Mouse (Mus musculus): ENCODE results near the gene Pi4kb.

The Pi4kb gene

DNA sequence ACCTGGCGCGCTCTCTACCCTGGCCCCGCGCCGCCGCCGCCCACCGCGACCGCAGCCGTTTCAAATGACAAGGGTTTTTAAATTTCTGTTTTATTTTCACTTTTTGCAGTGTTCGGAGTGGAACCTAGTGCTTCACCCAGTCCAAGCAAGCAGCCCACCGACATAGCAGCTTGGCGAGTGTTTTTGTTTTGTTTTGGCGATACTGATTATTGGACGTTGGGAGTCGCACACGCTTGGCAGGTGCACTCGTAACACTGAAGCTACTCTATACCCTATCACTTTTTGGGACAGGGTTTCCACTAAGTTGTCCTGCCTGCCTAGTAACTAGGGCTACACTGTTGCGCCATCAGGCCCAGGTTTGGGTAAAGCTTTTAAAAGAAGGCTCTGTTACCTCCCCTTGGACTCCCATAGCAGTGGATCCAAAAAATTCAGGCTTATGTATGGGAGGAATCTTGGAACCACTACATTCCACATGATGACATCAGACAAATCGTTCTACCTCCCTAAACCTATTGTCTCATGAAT, 42.1 kb downstream of the Pi4kb start:
- no peak for TF ChIP-seq GATA4 (IDR thresholded peaks at IDR 0.05; ENCODE audit: insufficient replicate concordance, low read length)

DNA sequence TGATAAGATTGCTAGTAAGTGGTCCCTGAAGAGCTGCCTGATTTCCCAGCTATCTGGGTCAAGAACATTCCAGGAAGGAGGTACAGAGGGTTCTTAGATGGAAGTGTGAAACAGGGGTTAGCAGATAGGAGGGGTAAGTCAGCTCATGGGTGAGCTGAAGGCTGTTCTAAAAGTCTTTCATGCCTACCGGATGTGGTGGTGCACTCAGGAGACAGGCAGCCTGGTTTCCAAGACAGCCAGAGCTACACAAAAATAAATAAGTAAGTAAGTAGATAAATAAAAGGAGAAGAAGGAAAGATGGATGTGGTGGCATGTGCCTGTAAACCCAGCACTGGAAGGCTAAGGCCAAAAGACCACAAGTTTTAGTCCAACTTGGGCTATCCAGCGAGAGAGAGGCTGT, 44.2 kb downstream of the Pi4kb start:
- no peak for TF ChIP-seq GATA4 (IDR thresholded peaks at IDR 0.05; ENCODE audit: insufficient replicate concordance, low read length)

DNA sequence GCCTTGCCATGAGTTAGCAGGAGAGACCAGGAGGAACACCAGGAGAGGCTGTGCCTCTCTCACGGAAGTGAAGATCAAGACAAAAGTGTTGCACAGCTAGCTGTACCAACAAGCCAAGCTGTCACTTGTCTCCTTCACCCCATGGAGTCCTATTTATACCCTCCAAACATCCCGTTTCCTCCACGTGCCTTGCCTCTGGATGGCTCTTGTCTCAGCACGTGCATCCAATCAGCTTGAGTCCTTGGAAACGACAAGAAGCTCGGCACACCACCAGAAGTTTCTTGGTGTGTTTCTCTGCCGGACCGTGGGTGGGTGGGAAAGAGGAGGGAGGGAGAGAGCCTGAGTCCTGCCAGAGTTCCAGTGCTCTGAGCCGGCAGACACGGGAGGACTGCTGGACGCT, 50.0 kb downstream of the Pi4kb start:
- no peak for TF ChIP-seq GATA4 (IDR thresholded peaks at IDR 0.05; ENCODE audit: insufficient replicate concordance, low read length)

DNA sequence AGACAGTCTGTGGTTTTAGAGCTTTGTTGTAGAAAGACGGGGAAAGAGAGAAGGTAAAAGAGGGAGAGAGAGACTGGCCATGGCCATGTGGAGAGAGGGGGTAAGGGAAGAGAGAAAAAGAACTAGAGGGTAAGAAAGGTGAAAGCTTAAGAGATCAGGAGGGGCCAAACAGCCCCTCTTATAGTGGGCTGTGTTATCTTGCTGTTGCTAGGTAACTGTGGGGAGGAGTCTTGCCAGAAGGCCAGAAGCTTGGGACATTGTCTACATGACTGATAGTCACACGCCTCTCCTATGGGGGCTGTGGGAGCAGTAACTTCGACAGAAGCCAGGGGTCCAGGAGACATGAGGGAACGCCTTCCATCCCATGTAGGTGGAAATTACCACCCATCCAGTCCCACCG, 50.7 kb downstream of the Pi4kb start:
- no peak for TF ChIP-seq GATA4 (IDR thresholded peaks at IDR 0.05; ENCODE audit: insufficient replicate concordance, low read length)

DNA sequence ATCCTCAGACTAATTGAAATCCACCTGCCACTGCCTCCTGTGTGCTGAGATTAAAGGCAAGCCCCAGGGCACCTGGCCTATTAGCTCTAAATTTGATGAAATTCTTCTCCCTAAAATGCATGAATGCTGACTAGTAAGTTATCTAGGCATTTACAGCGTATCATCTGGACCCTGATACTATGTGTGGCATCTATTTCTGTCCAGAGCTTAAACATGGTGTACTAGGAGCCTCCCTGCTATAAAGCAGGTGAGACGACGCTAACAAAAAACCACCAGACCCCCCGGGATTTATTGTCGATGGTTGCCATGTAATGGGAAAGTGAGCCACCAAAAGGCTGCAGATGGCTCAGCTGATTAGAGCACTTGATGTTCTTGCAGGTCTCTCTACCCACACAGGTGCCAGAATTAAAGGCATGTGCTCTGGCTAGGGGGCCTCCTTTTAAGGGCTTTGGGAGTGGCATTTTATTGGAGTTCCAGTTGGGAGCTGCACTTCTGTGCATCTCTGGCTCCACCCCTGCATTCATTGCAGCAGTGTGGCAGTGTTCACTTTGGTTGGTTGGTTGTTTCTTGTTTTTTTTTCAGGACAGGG, 52.6 kb downstream of the Pi4kb start:
- TF ChIP-seq GATA4 (IDR thresholded peaks at IDR 0.05; ENCODE audit: insufficient replicate concordance, low read length) = no peak

DNA sequence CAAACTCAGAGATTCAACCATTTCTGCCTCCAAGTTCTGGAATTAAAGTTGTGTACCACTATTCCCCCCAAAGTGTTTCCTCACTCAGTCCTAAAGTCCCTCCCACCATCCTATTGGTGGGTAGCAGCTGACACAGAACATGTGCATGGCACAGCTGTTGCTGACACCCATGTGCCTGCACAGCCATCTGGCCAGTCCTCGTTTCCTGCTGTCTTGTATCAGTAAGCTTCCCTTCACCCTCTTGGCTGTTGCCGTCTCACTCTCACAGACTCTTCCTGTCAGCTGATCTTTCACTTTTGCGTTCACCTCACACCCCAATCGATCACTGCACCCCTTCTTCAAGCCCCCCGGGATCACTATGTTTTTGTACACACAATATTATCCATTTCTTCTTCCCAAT, 53.2 kb downstream of the Pi4kb start:
- TF ChIP-seq GATA4 (IDR thresholded peaks at IDR 0.05; ENCODE audit: insufficient replicate concordance, low read length) = no peak

DNA sequence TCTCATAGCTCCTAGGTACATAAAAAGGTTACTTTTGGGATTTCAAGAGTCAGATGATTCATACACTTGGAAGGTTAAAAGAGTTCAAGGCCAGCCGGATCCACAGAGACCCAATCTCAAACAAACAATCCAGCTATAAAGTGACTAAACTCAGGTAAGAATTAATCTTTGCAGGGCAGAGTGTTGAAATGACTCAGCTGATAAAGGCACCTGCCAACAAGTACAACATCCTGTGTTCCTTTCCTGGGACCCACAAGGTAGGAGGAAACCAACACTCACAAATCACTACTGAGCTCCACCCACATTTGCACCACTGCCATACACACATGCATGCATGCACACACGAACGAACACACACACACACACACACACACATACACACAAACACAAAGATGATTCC, 54.1 kb downstream of the Pi4kb start:
- TF ChIP-seq GATA4 (IDR thresholded peaks at IDR 0.05; ENCODE audit: insufficient replicate concordance, low read length) = no peak

DNA sequence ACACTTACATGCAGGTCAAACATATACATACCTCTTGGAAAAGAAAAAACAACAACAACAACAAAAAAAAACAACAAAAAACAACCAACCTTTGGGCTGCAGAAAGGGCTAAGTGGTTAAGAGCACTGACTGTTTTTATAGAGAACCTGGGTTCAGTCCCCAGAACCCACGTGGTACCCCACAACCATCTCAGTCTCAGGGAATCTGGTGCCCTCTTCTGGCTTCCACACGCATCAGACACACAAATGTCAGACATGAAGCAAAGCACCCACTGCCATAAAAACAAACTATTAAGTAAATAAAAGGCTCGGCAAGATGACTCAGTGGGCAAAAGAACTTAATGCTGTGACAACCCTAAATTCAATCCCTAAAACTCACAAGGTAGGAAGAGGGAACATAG, 55.4 kb downstream of the Pi4kb start:
- TF ChIP-seq GATA4 (IDR thresholded peaks at IDR 0.05; ENCODE audit: insufficient replicate concordance, low read length) = no peak

DNA sequence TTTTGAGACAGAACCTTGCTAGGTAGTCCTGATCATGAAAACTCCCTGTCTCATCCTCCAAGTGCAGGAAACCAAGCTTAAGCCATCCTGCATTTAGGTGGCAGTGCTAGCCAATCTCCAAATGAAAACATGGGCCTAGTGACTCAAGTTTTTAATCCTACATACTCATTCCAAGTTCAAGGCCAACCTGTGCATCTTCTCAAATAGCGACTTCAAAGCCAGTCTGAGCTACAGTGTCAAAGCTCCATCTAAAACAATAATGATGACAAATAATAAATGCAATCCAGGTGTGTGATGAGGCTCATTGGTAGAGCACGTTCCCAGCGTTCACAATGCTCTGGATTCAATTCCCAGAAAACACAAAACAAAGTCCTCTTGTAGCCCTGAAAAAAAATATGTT, 67.1 kb downstream of the Pi4kb start:
- no peak for TF ChIP-seq GATA4 (IDR thresholded peaks at IDR 0.05; ENCODE audit: insufficient replicate concordance, low read length)

DNA sequence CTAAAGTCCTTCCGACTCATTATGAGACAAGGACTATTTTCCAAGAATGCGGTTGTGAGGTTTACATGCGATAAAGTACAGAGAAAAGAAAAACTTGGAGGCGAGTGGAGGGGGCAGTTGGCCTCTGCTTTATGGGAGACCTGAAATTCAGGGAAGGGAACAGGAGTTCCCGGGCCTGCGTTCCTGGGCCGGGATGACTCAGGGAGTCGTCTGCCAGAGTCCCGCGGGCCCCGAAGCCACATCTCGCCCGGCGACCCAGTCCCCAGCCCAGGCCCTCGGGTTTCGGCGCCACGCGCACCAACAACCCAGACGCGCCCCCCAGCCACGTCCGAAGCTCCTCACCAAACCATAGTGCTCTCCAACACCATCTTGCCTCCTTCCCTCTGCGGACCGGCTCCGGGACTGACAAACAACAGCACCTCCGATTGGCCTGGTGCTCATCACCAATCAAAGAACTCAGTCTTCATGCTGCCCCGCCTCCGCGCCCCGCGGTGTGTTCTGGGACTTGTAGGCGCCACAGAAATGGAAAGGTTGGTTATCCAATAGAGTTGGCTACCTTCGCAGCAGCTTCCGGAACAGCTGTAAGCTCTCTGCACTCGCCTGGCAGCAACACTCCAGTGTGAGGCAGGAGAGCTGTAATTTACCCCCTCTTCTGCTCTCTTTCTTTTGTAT, 67.8 kb downstream of the Pi4kb start, which contains the start of gene Psmd4:
Gene Psmd4 (minus strand): TSS at position 449 of the 672 bp plus-strand sequence.
- TF ChIP-seq GATA4 (IDR thresholded peaks at IDR 0.05; ENCODE audit: insufficient replicate concordance, low read length) = no peak

DNA sequence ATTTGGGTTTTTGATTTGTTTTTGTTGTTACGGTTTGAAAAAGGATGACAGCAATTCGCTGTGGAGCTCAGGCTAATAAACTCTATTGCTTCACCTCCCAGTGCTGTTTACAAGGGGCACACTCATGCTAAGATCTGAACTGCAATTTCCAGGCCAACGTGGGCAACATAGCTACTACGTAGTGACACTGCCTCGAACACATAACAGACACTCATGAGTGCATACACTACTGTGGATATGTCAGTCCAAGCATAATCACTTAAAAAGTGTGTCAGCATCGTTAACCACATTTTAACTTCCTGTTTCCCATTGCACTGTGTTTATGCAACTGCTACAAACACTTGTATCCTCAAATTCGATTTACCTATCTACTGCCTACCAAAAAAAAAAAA, 68.3 kb downstream of the Pi4kb start:
- no peak for TF ChIP-seq GATA4 (IDR thresholded peaks at IDR 0.05; ENCODE audit: insufficient replicate concordance, low read length)

DNA sequence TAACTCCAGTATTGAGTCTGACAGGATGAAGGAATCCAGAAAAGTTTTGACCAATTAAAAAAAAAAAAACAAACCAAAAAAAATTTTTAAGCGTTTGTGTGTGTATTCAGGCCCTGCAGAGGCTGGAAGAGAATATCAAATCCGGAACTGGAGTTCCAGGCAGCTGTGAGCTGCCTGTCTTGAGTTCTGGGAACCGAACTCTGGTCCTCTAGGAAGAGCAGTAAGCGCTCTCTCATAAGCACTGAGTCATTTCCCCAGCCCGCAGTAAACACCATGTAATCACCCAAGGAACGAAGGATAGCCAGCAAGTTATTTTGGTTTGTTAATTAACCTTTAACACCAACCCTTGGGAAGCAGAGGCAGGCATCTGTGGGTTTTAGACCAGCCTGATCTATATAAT, 68.7 kb downstream of the Pi4kb start:
- TF ChIP-seq GATA4 (IDR thresholded peaks at IDR 0.05; ENCODE audit: insufficient replicate concordance, low read length) = no peak

DNA sequence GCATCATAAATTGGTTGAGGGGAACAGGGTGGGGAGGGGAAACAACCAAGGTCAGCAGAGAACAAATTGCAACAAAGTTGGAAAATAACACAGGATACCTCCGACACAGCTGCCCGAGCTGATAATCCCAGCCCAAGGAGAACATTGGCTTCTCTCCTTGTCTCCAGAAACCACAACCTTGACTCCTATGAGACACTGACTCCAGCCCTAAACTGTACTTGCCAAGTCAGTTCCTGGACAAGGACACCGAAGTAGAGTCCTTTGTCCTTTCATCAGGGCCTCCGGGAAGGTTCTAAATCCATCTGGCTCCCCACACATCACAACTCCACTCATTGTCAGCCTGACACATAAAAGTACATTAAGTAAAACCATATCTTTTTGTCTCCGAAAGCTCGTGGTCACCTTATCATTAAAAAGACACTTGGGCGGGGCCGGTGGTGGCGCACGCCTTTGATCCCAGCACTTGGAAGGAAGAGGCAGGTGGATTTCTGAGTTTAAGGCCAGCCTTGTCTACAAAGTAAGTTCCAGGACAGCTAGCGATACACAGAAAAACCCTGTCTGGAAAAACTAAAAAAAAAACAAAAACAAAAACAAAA, 72.0 kb downstream of the Pi4kb start:
- no peak for TF ChIP-seq GATA4 (IDR thresholded peaks at IDR 0.05; ENCODE audit: insufficient replicate concordance, low read length)

DNA sequence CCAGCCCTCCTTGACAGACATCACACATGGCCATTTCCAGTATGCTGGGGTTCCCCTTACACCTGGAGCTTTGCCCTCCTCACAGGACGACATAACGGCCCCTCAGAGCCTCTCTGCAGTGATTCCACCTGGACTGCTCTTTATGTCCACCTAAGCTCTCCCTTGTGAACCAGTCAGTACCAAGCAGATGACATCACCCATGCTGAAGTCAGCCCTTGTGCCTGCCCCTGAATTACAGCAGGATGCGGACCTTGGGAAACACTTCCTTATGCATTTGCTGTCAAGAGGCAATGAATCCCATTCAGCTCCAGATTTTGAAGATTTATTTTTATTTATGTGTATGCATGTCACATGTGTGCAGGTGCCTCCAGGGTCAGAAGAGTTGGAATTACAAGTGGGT, 73.4 kb downstream of the Pi4kb start:
- TF ChIP-seq GATA4 (IDR thresholded peaks at IDR 0.05; ENCODE audit: insufficient replicate concordance, low read length) = no peak

DNA sequence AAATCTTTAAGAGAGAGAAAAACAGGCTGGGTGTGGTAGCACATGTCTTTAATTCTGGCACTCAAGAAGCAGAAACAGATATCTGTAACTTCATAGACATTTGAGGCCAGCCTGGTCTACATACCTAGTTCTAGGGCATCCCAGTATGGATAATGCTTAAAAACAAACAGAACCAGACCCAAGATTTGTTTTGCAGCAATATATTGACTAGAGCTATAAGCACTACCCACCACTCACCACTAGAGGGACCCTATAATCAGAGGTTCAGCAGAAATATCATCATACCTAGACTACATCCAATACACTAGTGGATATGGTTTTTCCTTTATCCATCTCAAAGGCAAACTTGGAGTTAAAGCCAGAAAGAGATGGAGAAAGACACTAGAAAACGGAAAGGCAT, 78.4 kb downstream of the Pi4kb start:
- TF ChIP-seq GATA4 (IDR thresholded peaks at IDR 0.05; ENCODE audit: insufficient replicate concordance, low read length) = no peak

DNA sequence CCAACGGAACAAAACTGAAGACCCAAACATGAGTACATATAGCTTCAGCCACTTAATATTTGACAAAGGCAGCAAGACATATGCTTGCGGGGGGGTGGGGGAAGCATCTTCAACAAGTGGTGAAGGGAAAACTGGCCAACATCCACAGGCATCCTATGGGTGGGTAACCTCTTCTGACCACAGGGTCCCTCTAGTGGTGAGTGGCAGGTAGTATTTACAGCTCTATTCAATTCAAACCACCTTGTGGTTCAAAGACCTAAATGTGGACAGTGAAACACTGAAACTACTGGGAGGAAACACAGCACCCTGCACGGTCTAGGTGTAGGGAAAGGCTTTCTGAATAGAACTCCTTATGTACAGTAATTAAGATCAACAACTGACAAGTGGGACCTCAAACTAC, 79.2 kb downstream of the Pi4kb start:
- TF ChIP-seq GATA4 (IDR thresholded peaks at IDR 0.05; ENCODE audit: insufficient replicate concordance, low read length) = no peak
